Mouse (Mus musculus) heart, embryonic 15.5 days (tissue): Measurements from ENCODE around the gene 4930512M02Rik. TPM values are rescaled to one million over a fixed set of nuclear protein-coding genes. Genes with fewer than 3 reads are reported as not detected.
"Not testable (repeated sequence)": the region's sequence is repeated elsewhere in the genome, so short reads cannot be mapped to it uniquely, and the experiment has no call there.

Experiments used
- ATAC-seq: fragments of 200-750 bp; cut with Nextera tagmentation; replicated peaks from 2 replicates; pipeline ENCODE4 v1.8.0; 2017; ENCODE audit warnings: low read depth, moderate TSS enrichment; ENCODE audit not compliant: insufficient number of reproducible peaks, insufficient read depth, low FRiP score
- H3K27ac ChIP-seq: fragments of 300-500 bp; sonication (generic); 2 replicates; pipeline ENCODE4 v1.5.1; 2015; ENCODE audit warnings: mild to moderate bottlenecking, inconsistent platforms
- H3K27me3 ChIP-seq: fragments of 300-500 bp; sonication (generic); 2 replicates; pipeline ENCODE4 v1.6.1; 2015; ENCODE audit warnings: inconsistent platforms
- H3K36me3 ChIP-seq: fragments of 300-500 bp; sonication (generic); 2 replicates; pipeline ENCODE4 v1.6.1; 2015; ENCODE audit warnings: mild to moderate bottlenecking, inconsistent platforms
- H3K4me1 ChIP-seq: fragments of 300-500 bp; sonication (generic); replicated peaks from 2 replicates; pipeline ENCODE4 v1.6.1; 2015; ENCODE audit warnings: inconsistent platforms
- H3K4me2 ChIP-seq: fragments of 300-500 bp; sonication (generic); 2 replicates; pipeline ENCODE4 v1.6.1; 2015; ENCODE audit warnings: inconsistent platforms, mild to moderate bottlenecking, moderate library complexity
- H3K4me3 ChIP-seq: fragments of 300-500 bp; sonication (generic); 2 replicates; pipeline ENCODE4 v1.5.1; 2015; ENCODE audit warnings: mild to moderate bottlenecking, inconsistent platforms
- H3K9ac ChIP-seq: fragments of 300-500 bp; sonication (generic); 2 replicates; pipeline ENCODE4 v1.6.1; 2015; ENCODE audit warnings: mild to moderate bottlenecking, inconsistent platforms
- H3K9me3 ChIP-seq: fragments of 300-500 bp; sonication (generic); replicated peaks from 2 replicates; pipeline ENCODE4 v1.6.1; 2016; ENCODE audit warnings: inconsistent platforms
- WGBS: fragments of 180-500 bp; shearing (Covaris S2); methylation state at CpG from one replicate; pipeline ENCODE4 v1.1.7; 2015; ENCODE audit warnings: mixed read lengths; 5-methylcytosine and 5-hydroxymethylcytosine counted together
- polyA plus RNA-seq: library from polyadenylated mRNA; unstranded; fragments of >200 nt; fragmentation: Nextera tagmentation; extraction: Ambion mirVana; gene quantifications from 2 replicates; pipeline ENCODE4 v1.2.1, GENCODE M21; 2015

Gene 4930512M02Rik
- polyA plus RNA-seq, result not detected in 2 replicates

DNA sequence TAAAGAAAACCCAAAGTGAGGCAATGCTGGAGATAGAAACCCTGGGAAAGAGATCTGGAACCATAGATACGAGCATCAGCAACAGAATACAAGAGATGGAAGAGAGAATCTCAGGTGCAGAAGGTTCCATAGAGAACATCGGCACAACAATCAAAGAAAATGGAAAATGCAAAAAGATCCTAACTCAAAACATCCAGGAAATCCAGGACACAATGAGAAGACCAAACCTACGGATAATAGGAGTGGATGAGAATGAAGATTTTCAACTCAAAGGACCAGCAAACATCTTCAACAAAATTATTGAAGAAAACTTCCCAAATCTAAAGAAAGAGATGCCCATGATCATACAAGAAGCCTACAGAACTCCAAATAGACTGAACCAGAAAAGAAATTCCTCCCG lies at the start of gene 4930512M02Rik:
4930512M02Rik (minus strand) TSS at position 101 of the 400 bp plus-strand sequence.
- not testable (repeated sequence) for H3K27ac ChIP-seq, H3K9me3 ChIP-seq, H3K36me3 ChIP-seq, H3K4me1 ChIP-seq, ATAC-seq, H3K9ac ChIP-seq, H3K4me2 ChIP-seq, H3K4me3 ChIP-seq, H3K27me3 ChIP-seq
- WGBS, result 85% methylated on average over 3 of the region's 4 CpGs

DNA sequence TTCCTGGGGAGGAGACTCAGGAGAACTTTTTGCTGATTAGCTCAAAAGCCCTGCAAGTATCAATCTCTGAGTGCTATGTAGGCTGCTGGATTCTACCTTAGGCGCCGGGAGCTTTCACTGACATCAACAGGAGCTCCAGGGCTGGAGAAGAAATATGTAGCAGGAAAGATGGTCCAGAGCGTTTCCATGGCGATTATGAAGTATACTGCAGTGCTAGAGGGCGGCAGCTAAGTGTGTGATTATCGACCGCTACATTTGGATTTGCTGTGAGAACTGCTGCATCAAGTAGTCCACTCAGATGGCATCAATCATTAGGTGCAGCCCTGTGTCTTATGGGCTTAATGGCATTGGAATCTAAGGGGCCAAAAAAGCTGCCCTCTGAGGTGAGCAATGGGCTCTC lies 49.5 kb upstream of the 4930512M02Rik start:
- 77% methylated on average over 7 of the region's 7 CpGs for WGBS
- ATAC-seq, result no peak
- no peak overlapping the region for H3K27ac ChIP-seq
- no peak overlapping the region for H3K9ac ChIP-seq
- H3K4me1 ChIP-seq, result no peaks in the 10 kb centered on the region
- no peak overlapping the region for H3K4me3 ChIP-seq
- H3K27me3 ChIP-seq, result no peaks in the 10 kb centered on the region
- H3K4me2 ChIP-seq, result no peak overlapping the region
- no peaks in the 10 kb centered on the region for H3K36me3 ChIP-seq
- no peaks in the 10 kb centered on the region for H3K9me3 ChIP-seq

DNA sequence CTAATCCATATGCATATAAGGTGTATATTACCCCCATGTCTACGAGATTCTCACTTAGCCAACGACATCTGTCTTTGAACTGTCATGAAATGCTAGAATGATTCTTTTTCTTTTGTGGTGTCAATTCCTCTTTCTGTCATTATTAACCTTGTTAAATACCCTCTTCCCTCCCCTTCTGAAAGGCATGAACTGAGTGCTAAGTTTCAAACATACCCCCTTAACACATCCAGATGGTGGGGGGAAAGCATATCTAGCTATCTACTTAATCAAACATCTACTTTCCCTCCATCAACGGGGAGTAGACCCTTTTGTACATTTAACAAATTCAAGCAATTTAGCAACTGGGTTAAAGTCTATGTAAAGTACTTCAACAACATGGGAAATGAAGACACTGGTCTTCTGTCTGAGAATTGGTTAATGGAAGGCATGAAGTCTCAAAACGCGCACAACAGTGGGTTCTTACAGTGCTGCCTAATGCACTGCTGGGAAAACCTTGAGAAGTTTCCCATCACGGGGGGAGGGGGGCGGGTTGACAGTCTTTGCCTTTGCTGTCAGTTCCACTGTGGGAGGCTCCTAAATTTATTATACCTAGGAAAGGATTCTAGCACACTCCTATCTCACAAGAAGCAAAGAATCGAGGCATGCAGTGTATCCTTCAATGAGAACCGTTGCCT lies 48.6 kb upstream of the 4930512M02Rik start:
- no peaks in the 10 kb centered on the region for H3K36me3 ChIP-seq
- WGBS, result 79% methylated on average over 9 of the region's 9 CpGs
- no peaks in the 10 kb centered on the region for H3K9me3 ChIP-seq
- H3K27ac ChIP-seq, result no peak overlapping the region
- H3K4me2 ChIP-seq, result no peak overlapping the region
- no peaks in the 10 kb centered on the region for H3K4me1 ChIP-seq
- no peak for ATAC-seq
- H3K4me3 ChIP-seq, result no peak overlapping the region
- H3K27me3 ChIP-seq, result no peaks in the 10 kb centered on the region
- no peak overlapping the region for H3K9ac ChIP-seq

DNA sequence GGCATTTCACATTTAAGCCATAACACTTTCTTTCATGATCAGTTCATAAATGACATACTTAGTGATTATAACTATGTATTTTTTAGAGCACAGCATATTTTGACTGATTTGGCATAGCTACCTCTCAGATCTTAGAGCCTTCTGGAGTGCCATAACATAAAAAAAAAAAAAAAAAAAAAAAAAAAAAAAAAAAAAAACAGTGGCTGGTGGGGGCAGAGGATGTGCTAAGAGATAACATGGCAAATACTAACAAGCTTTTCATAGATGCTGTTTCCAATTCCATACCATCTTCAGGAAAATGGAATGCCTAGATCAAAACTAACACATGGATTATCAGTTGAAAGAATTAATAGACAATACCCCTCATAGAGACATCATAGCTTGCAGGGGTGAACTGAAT lies 47.4 kb upstream of the 4930512M02Rik start:
- no peak for ATAC-seq
- Histone ChIP-seq H3K27ac (no peak overlapping the region), H3K36me3 (no peaks in the 10 kb centered on the region), H3K4me2 (no peak overlapping the region), H3K27me3 (no peaks in the 10 kb centered on the region), H3K9ac (no peak overlapping the region), H3K9me3 (no peaks in the 10 kb centered on the region), H3K4me3 (no peak overlapping the region), H3K4me1 (no peaks in the 10 kb centered on the region)

DNA sequence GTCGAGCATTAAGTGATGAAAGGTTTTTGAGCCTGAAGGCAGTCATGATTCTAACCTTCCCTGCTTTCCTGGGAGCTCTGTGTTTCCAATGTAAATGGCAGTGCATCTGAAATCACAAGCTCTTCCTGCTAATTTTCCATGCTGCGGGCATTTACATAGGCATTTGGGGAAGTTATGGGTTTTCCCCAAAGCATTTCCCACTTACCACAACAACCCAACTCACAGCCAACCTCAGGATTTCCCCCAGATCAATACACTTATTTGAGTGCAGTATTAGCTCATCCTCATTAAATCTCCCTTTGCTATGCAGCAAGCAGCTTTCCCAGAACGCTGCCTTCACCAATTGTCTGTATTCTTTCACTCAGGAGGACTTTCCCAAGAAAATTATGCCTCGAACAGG lies 45.3 kb upstream of the 4930512M02Rik start:
- no peak overlapping the region for H3K9ac ChIP-seq
- H3K36me3 ChIP-seq, result no peaks in the 10 kb centered on the region
- 60% methylated on average over 4 of the region's 4 CpGs for WGBS
- H3K4me2 ChIP-seq, result no peak overlapping the region
- no peak overlapping the region for H3K27ac ChIP-seq
- no peak overlapping the region for H3K4me3 ChIP-seq
- H3K9me3 ChIP-seq, result no peaks in the 10 kb centered on the region
- H3K27me3 ChIP-seq, result no peaks in the 10 kb centered on the region
- ATAC-seq, result no peak
- H3K4me1 ChIP-seq, result no peaks in the 10 kb centered on the region

DNA sequence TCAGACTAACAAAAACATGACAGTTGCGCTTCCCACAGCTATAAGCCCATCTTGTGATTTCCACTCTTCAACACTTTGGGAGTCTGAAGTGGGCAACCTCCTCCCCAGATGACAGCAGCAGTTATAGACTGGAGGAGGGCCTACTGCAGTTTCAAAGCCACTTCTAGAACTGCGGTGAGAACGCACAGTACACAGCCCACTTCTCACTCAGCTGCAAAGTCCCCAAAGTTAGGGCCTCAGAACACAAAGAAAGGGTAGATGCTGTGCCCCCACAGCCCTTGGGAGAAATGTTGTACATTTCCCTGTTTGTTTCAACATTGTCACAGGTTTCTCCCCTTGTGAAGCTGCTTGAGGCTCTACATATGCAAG lies 40.3 kb upstream of the 4930512M02Rik start:
- 81% methylated on average over 3 of the region's 3 CpGs for WGBS
- H3K27me3 ChIP-seq, result no peaks in the 10 kb centered on the region
- no peaks in the 10 kb centered on the region for H3K4me1 ChIP-seq
- H3K9ac ChIP-seq, result no peak overlapping the region
- no peaks in the 10 kb centered on the region for H3K36me3 ChIP-seq
- no peaks in the 10 kb centered on the region for H3K9me3 ChIP-seq
- no peak overlapping the region for H3K27ac ChIP-seq
- no peak overlapping the region for H3K4me3 ChIP-seq
- no peak for ATAC-seq
- no peak overlapping the region for H3K4me2 ChIP-seq

DNA sequence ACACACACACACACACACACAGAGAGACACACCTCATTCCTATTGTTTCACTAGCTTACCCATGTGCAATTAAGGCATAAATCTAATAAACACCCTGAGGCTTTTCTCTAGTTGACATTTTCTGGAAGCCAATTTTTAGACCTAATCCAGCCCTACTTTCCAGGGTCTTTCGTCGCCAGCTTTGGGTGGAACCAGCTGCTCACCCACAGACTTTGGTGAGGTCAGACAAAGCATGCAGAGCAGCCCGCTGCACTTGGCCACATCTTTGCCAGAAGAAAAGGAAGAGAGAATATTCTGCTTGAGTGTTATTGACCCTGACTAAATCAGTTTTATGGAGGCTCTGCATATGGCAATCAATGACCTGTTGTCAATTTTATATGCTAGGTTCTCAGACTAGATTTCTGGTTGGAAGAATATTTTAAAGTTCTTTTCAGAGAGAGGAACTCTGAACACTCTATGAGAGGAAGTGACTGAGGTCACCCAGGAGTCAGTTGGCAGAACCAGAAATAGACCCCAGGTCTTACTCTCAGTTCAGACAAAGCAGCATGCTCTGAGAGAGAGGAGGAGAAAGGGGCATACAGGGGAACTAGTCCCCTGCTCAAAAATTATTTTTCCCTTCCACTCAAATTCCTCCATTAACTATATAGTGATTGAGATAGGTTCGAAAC lies 39.8 kb upstream of the 4930512M02Rik start:
- no peak for ATAC-seq
- Histone ChIP-seq H3K4me3 (no peak overlapping the region), H3K36me3 (no peaks in the 10 kb centered on the region), H3K27ac (no peak overlapping the region), H3K4me2 (no peak overlapping the region), H3K4me1 (no peaks in the 10 kb centered on the region), H3K9ac (no peak overlapping the region), H3K9me3 (no peaks in the 10 kb centered on the region), H3K27me3 (no peaks in the 10 kb centered on the region)
- 78% methylated on average over 4 of the region's 4 CpGs for WGBS

DNA sequence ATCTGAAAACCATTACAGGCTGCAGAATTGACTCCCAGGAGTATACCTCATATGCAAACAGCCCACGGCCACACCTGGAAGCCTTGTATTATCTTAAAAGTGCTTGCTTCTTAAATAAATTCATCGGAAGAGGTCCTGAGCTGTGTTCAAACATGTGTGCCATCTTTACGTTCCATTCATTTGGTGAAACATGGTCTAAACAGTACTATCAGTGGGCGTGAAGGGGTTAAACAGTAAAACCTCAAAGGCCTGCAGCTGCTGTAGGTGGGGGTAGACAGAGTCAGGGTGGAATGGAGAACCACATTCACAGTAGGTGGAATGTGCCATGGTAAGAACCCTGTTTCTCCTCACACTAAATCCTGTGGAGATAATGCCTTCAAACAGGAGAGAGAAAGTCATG lies 33.0 kb upstream of the 4930512M02Rik start:
- WGBS, result 75% methylated on average over 4 of the region's 4 CpGs
- H3K4me3 ChIP-seq, result no peak overlapping the region
- H3K9me3 ChIP-seq, result no peaks in the 10 kb centered on the region
- ATAC-seq, result no peak
- H3K9ac ChIP-seq, result no peak overlapping the region
- no peak overlapping the region for H3K4me2 ChIP-seq
- no peaks in the 10 kb centered on the region for H3K27me3 ChIP-seq
- H3K36me3 ChIP-seq, result no peaks in the 10 kb centered on the region
- H3K4me1 ChIP-seq, result no peaks in the 10 kb centered on the region
- H3K27ac ChIP-seq, result no peak overlapping the region

DNA sequence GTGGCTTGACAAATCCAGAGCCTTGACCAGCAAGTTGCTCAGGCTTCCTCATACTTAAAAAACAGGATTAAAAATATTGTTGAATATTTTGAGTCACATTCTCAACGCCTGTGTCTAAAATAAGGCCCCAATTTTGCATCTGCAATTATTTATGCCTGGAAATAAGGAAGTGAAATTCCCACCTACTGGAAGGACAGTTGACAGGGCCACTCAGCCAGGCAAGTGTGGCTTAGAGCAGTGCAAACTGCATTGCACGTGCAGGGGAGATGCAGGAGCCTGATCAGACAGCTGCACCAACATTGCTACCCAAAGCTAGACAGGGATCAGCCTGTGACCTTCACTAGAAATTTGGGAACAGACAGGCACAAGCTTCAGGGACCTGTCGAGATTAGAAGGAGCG lies 31.2 kb upstream of the 4930512M02Rik start:
- Histone ChIP-seq H3K4me2 (no peak overlapping the region), H3K4me1 (no peaks in the 10 kb centered on the region)
- no peak for ATAC-seq

DNA sequence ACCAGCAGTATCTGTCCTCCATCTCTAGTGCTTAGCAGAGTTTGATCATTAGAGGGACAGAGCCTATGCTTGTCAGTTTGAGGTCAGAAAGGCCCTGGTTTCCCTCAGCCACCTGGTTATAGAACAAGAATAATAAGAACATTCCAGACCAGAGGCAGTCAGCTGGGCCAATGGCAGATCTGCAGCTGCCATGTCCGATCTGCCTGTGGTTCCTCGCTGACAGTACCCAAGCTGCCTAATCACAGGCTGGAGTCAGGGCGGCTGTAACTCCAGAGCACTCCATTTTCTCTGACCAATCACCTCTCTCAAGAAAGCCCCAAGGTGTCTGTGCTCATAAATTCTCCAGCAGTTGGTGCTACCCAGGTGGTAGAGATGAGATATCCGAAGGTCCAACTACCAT lies 30.0 kb upstream of the 4930512M02Rik start:
- Histone ChIP-seq H3K9me3 (no peaks in the 10 kb centered on the region), H3K27ac (no peak overlapping the region), H3K36me3 (no peaks in the 10 kb centered on the region), H3K9ac (no peak overlapping the region), H3K4me1 (no peaks in the 10 kb centered on the region), H3K4me2 (no peak overlapping the region), H3K4me3 (no peak overlapping the region), H3K27me3 (no peaks in the 10 kb centered on the region)
- ATAC-seq, result no peak
- WGBS, result 81% methylated on average over 4 of the region's 4 CpGs

More for the DNA sequence above, 31.2 kb upstream of the 4930512M02Rik start:
- H3K27me3 ChIP-seq, result no peaks in the 10 kb centered on the region
- no peak overlapping the region for H3K9ac ChIP-seq
- no peak overlapping the region for H3K27ac ChIP-seq
- no peak overlapping the region for H3K4me3 ChIP-seq
- 75% methylated on average over 4 of the region's 4 CpGs for WGBS
- no peaks in the 10 kb centered on the region for H3K9me3 ChIP-seq
- H3K36me3 ChIP-seq, result no peaks in the 10 kb centered on the region

DNA sequence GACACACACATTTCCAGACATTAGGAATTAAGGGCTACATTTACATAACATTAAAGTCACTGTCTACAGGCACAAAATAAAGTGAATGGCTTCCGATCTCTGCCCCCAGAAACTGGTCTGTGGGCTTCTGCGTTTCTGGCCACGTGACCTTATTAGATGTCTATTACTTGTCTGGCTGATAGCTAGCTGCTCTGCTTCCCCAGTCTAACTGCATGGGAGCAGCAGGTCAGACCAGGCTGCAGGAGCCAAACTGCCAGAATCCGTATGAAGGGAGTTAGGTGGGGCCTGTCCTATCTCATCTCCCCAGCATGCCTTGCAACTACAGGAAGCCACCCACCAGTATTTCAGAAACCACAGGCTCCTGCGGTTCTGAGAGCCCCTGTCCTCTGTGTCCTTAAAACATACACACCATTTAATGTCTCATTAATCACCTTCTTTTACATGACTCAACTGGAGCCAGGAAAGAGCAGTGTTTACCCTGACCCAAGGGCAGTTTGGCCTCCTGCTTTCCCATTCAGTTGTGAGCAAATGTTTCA lies 29.4 kb upstream of the 4930512M02Rik start:
- 48% methylated on average over 5 of the region's 5 CpGs for WGBS
- Histone ChIP-seq H3K4me2 (no peak overlapping the region), H3K9ac (no peak overlapping the region), H3K4me1 (no peaks in the 10 kb centered on the region), H3K9me3 (no peaks in the 10 kb centered on the region), H3K27me3 (no peaks in the 10 kb centered on the region), H3K27ac (no peak overlapping the region), H3K4me3 (no peak overlapping the region), H3K36me3 (no peaks in the 10 kb centered on the region)
- ATAC-seq, result no peak; the same call in 1 of the 2 replicates

DNA sequence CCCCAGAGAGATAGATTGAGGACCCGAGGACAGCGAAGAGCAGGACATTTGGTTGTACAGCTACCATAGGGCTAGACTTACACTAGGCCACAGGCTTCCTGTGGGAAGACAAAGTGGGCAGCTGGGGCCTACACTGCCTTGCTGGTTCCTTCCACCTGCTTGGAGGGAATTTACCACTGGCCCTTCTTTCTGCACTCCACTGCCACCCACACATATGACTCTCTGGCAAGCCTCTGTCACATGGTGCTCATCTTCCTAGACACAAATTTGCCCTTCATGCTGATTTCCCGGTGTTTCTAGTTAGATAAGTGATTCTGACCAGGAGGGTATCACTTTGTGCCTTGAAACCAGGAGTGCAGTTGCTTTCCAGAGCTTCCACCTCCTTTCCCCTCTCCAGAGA lies 28.8 kb upstream of the 4930512M02Rik start:
- 62% methylated on average over 3 of the region's 3 CpGs for WGBS
- no peaks in the 10 kb centered on the region for H3K9me3 ChIP-seq
- ATAC-seq, result no peak

More for the DNA sequence above, 28.8 kb upstream of the 4930512M02Rik start:
- Histone ChIP-seq H3K4me1 (no peaks in the 10 kb centered on the region), H3K4me3 (no peak overlapping the region), H3K27ac (no peak overlapping the region), H3K27me3 (no peaks in the 10 kb centered on the region), H3K4me2 (no peak overlapping the region), H3K36me3 (no peaks in the 10 kb centered on the region), H3K9ac (no peak overlapping the region)
